ENCODE assay signal across 20 mouse cellular contexts in genomic region chr7:123389686-123390280, GRCm38 (mm10). TPM values are rescaled to one million over a fixed set of nuclear protein-coding genes. Genes with fewer than 3 reads are reported as not detected.
A peak's percentile ranks its signal among the peaks of the same experiment; 100 is the strongest.
DNase-seq lines count a peak whose midpoint lies in the region; ATAC-seq and TF ChIP-seq lines count a peak whose summit lies in the region.
"Had no signal": no experiment of that assay in that cellular context is flagged by ENCODE, and none has a peak within 500 bp of the region (broad histone marks: within the 10 kb centered on the region; RNA-seq: fewer than 3 reads in every experiment).

No protein-coding gene starts in this region.

- no peak overlapping the region for H3K4me2 ChIP-seq in kidney, embryonic 15.5 days
- H3K4me2 ChIP-seq: embryonic facial prominence, embryonic 15.5 days; heart, embryonic 11.5 days; liver, embryonic 11.5 days; midbrain, embryonic 12.5 days had no signal

- peaks cover 43% of the 10 kb centered on the region for H3K36me3 ChIP-seq in kidney, embryonic 15.5 days

- H3K27ac ChIP-seq in cerebellum, adult 2 months (ENCODE audit: insufficient read depth, low read length): peak overlapping the region; percentile 49
- 0 out of 2 replicates have a peak overlapping the region, but pooled peaks have one; percentile 42 for H3K27ac ChIP-seq in kidney, embryonic 15.5 days
- H3K27ac ChIP-seq: embryonic facial prominence, embryonic 15.5 days; hindbrain, embryonic 10.5 days; hindbrain, postnatal 0 days; midbrain, embryonic 12.5 days had no signal

- no peak for TF ChIP-seq CTCF in cerebellum, adult 2 months (IDR thresholded peaks at IDR 0.05; ENCODE audit: borderline replicate concordance, insufficient read depth, low read depth, low read length)

- peaks cover 6% of the 10 kb centered on the region for H3K4me1 ChIP-seq in cerebellum, adult 2 months (ENCODE audit: control insufficient read depth, insufficient read depth, low read length)
- peaks cover 21% of the 10 kb centered on the region for H3K4me1 ChIP-seq in kidney, embryonic 15.5 days
- H3K4me1 ChIP-seq: embryonic facial prominence, embryonic 15.5 days; hindbrain, embryonic 10.5 days; midbrain, embryonic 12.5 days had no signal

- no peak for TF ChIP-seq POLR2A in cerebellum, adult 2 months (IDR thresholded peaks at IDR 0.05; ENCODE audit: borderline replicate concordance, insufficient read depth, low read length)

- DNase-seq in cerebellum, adult 2 months: peak in 1 of 2 experiments; percentile 64
- no peak for DNase-seq in cerebellum, adult 11 months
- no peak for DNase-seq in kidney, postnatal 4 days
- peak; percentile 49 for DNase-seq in Muller cell, postnatal 12 days (ENCODE audit: inconsistent ontology term)
- DNase-seq in retina, embryonic 14.5 days (ENCODE audit: low spot score): peak; percentile 34
- DNase-seq in left cerebral cortex, postnatal 4 days: no peak
- DNase-seq in heart, adult 18-20 months: no peak
- DNase-seq: kidney, postnatal 10 days; lung, adult 18-20 months had no signal

- no peaks in the 10 kb centered on the region for H3K9me3 ChIP-seq in kidney, embryonic 15.5 days (replicated peaks)
- H3K9me3 ChIP-seq: embryonic facial prominence, embryonic 15.5 days; G1E; hindbrain, embryonic 10.5 days; midbrain, embryonic 12.5 days had no signal

- H3K4me3 ChIP-seq in cerebellum, adult 2 months (replicated peaks; ENCODE audit: insufficient read depth, low read depth, low read length): no peak overlapping the region
- H3K4me3 ChIP-seq in kidney, embryonic 15.5 days (replicated peaks): no peak overlapping the region
- H3K4me3 ChIP-seq: embryonic facial prominence, embryonic 15.5 days; hindbrain, embryonic 10.5 days; midbrain, embryonic 12.5 days had no signal

- H3K27me3 ChIP-seq in cerebellum, adult 2 months (ENCODE audit: control insufficient read depth, insufficient read depth, low read length): no peaks in the 10 kb centered on the region
- H3K27me3 ChIP-seq in kidney, embryonic 15.5 days: no peaks in the 10 kb centered on the region
- H3K27me3 ChIP-seq: CH12.LX; embryonic facial prominence, embryonic 15.5 days; midbrain, embryonic 12.5 days had no signal

- H3K9ac ChIP-seq in kidney, embryonic 15.5 days: no peak overlapping the region
- H3K9ac ChIP-seq: embryonic facial prominence, embryonic 15.5 days; midbrain, embryonic 12.5 days had no signal

- no peak for ATAC-seq in kidney, embryonic 15.5 days (replicated peaks; ENCODE audit: low FRiP score)
- ATAC-seq: forebrain, embryonic 14.5 days; hindbrain, postnatal 0 days; intestine, embryonic 16.5 days had no signal

- WGBS in cerebellum, adult 2 months: 36% methylated on average over 6 of the region's 6 CpGs
- WGBS in kidney, embryonic 15.5 days: 72% methylated on average over 6 of the region's 6 CpGs

- intact Hi-C loops in left cerebral cortex, postnatal 4 days (cut with DNase I): no loop called here

RNA-seq across cellular contexts. Expression of gene Arhgap17, which starts 20.1 kb away (rescaled TPM):
- 21.2 and 24.7 TPM in 2 replicates for polyA plus RNA-seq in cerebellum, adult 2 months (2012; rRNA removed)
- 23.7 and 25.2 TPM in 2 replicates for polyA plus RNA-seq in kidney, embryonic 15.5 days (2015; fragmentation: Nextera tagmentation; extraction: Ambion mirVana)
- 10 to 100 TPM; 13.1 to 17.0 TPM for total RNA-seq in left cerebral cortex, postnatal 4 days (2021)
- 10 to 100 TPM; 12.5 to 16.2 TPM for total RNA-seq in heart, adult 18-20 months (2021)

RNA-seq across cellular contexts. Expression of gene Lcmt1, which starts 20.2 kb away (rescaled TPM):
- polyA plus RNA-seq in cerebellum, adult 2 months (2012; rRNA removed): 77.0 and 81.3 TPM in 2 replicates
- 54.5 and 54.9 TPM in 2 replicates for polyA plus RNA-seq in kidney, embryonic 15.5 days (2015; fragmentation: Nextera tagmentation; extraction: Ambion mirVana)
- 10 to 100 TPM; 87.9 to 93.3 TPM for total RNA-seq in left cerebral cortex, postnatal 4 days (2021)
- total RNA-seq in heart, adult 18-20 months (2021): 10 to 100 TPM; 21.8 to 22.1 TPM

Comparison
In these comparisons a context has a peak if more than half of its experiments do, and no peak if none do; other contexts are left out.
1. DNase-seq: peak in Muller cell, postnatal 12 days (single experiment) and retina, embryonic 14.5 days (single experiment); none in cerebellum, adult 11 months (single experiment), kidney, postnatal 4 days (0 of 2), left cerebral cortex, postnatal 4 days (single experiment) and heart, adult 18-20 months (0 of 2).